Mouse (Mus musculus) 3134 (cell line): ENCODE measurements around the gene Tmem171.

Experiments
- DNase-seq: peaks from one replicate; pipeline ENCODE4 v3.0.0-alpha.2; 2011; ENCODE audit warnings: low spot score; ENCODE audit not compliant: insufficient read length; ENCODE audit errors: extremely low read depth

Gene Tmem171

DNA sequence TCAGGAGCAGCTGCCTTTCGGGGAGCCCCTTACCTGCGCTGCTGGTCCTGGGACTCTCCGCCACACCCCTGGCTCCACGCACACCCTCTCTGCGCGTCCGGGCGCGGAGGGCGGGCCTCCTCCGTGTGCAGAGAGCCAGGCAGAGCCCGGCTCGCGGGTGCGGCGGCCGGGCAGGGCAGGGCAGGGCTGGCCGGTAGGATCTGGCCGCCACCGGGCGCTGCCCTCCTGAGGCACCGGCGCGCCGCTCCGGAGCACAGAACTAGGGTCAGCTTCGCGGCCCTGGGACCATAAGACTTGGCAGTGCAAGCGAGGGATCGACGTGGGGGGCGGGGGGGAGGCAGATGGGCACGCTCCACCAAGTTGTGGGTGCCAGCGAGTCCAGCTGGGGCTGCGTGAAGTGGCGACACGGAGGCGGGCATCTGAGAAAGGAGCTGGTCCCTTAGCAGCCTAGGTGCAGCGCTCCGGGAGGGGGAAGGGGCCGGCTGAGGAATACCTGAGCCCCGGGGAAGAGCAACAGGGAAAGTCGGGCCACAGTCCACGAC lies at the start of gene Tmem171:
Gene Tmem171, minus strand, starts transcription at position 62 of the 542 bp plus-strand sequence.
- DNase-seq = no peak

GRCm38 (mm10) chr13:98743829-98744228 lies 49.2 kb upstream of the Tmem171 start:
- no peak for DNase-seq

GRCm38 (mm10) chr13:98743214-98743613 lies 48.6 kb upstream of the Tmem171 start:
- DNase-seq = no peak

DNA sequence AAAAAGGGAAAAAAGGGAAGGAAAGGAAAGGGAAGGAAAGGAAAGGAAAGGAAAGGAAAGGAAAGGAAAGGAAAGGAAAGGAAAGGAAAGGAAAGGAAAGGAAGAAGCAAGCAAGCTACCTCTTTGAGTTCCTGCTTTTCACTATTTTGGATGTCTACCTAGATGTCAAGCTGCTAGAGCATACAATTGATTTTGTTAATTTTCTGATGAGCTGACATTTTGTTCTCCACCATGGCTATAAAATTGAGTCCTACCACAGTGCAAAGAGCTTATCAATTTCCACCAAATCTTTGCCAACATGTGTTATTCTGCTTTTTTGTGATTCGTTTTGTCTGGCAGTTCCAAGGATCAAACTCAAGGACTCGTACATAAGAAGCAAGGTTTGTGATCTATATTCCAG lies 43.6 kb upstream of the Tmem171 start:
- no peak for DNase-seq

GRCm38 (mm10) chr13:98733292-98733691 lies 38.7 kb upstream of the Tmem171 start:
- no peak for DNase-seq

GRCm38 (mm10) chr13:98729271-98730062 lies 34.8 kb upstream of the Tmem171 start:
- DNase-seq = no peak

GRCm38 (mm10) chr13:98726494-98726893 lies 31.9 kb upstream of the Tmem171 start:
- no peak for DNase-seq

DNA sequence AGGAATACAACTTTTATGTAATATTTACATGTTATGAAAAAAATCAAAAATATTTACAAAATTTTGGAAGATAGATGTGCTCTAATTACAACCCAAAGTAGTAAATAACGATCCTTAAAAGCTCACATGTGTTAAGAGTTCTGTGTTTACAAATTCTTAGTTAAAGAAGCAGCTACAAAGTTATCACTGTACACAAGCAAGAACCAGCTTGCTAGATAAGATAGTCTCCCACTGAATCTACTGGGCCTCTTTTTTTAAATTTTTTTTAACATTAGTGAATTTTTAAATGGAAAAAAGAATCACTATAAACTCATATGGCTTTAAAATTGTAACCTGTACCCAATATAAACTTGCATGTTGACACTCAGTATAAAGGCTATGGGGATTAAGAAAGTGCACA lies 28.8 kb upstream of the Tmem171 start:
- no peak for DNase-seq

DNA sequence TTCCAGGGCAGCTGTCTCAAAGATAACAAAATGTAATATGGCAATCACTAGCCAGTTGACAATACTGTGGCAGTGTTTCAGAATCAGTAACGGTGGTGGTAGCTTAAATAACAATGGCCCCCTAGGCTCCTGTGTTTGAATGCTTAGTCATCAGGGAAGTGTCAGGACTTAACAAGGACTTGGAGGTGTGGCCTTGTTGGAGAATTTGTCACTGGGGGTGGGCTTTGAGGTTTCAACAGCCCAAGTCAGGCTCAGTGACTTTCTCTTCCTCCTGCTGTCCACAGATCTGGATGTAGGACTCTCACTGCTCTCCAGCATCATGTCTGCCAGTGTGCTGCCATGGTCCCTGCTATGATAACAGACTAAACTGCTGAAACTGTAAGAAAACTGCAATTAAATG lies 27.7 kb upstream of the Tmem171 start:
- no peak for DNase-seq

DNA sequence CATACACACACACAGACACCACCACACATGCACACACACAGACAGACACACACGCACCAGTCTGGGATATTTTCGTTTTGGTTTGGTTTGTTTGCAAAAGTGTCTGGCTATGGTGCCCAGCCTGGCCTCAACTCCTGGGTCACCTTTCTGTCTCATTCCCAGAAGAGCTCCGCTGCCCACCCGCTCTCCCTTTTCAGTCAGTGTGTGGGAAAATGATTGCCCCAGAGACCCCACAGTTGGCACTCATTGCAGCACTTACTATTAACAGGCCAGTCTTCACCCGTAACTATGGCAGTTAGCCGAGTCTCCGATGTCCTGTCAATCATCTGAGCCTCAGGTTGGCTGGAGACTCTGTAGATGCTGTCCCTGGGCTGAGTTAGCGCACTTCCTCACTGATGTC lies 21.5 kb upstream of the Tmem171 start:
- DNase-seq = no peak

DNA sequence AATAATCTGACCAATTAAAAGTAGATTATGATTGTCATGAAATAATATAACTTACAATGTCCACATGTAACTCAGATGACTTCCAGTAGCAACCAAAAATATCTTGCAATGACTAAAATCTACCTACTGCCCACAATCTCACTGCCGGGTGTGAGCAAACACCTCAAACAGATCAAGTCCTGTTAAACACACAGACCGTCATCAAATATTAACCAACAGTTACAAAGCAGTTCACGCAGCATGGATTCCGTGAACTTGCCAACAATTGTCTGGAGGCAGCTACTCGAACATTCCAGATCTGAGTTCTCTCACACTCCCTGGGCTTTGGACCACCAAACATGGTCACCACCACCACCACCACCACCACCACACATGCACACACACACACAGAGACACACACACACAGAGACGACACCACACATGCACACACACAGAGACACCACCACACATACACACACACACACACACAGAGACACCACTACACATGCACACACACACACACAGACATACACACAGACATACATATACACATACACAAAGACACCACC lies 20.9 kb upstream of the Tmem171 start:
- no peak for DNase-seq

- DNase-seq = no peak
Observed at GRCm38 (mm10) chr13:98710655-98711054, 16.0 kb upstream of the Tmem171 start.

- no peak for DNase-seq
Observed at GRCm38 (mm10) chr13:98710236-98710635, 15.6 kb upstream of the Tmem171 start.

DNA sequence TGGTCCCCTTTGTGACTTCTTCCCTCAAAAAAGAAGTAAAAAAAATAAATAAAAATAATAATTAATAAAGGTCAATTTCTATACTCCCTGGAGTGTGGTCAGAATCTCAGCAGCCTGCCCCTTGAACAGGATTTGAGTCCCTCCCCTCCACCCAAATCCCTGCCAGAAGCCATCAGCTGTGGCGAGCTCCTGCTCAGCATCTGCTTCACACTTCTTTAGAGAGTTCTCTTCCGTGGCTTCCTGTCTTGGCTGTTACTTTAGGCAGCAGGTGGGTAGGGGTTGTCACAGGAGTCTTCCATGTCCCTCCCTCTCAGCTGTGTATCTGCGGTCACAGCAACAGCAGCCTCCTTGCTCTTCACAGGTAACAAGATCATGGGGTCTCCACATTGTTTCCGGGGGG lies 10.9 kb upstream of the Tmem171 start:
- no peak for DNase-seq

DNA sequence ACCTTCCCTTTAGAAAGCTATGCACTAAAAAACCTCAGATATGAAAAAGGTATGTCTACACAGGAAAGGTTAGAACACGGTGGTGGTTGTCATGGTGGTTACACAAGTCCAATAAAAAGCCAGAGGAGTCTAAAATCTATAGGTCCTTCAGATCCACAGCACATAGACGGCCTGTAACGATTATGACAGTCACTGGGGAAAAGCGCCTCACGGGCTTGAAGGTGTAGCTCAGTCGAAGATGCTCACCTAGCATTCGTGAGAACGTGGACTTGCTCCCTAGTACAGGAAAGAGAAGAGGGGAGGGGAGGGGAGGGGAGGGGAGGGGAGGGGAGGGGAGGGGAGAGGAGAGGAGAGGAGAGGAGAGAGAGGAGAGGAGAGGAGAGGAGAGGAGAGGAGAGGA lies 9.2 kb upstream of the Tmem171 start:
- DNase-seq = no peak

GRCm38 (mm10) chr13:98702361-98702760 lies 7.7 kb upstream of the Tmem171 start:
- no peak for DNase-seq

GRCm38 (mm10) chr13:98701309-98701675 lies 6.7 kb upstream of the Tmem171 start:
- DNase-seq = no peak

- DNase-seq = no peak
Observed at GRCm38 (mm10) chr13:98700661-98701308, 6.2 kb upstream of the Tmem171 start.

- no peak for DNase-seq
Observed at GRCm38 (mm10) chr13:98699982-98700540, 5.4 kb upstream of the Tmem171 start.

- no peak for DNase-seq
Observed at GRCm38 (mm10) chr13:98699051-98699744, 4.6 kb upstream of the Tmem171 start.

DNA sequence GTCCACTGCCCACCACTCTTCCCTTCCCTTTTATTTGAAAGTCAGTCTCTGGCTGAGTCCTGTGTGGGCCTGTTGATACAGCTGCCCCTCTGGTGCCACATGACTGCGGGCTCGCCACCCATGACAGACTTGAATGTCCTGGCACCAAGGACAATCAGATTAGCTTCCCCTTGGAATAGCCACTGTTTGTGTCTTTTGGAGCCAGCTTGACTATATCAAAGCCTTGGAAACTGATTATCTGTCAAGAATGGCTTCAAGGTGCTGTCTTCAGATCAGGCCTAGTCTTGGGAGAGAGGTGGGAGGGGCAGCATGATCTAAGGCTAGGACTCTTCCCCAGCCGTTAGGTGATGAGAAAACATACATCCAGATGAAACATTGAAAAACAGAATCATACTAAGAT lies 2.1 kb upstream of the Tmem171 start:
- no peak for DNase-seq
